Mouse (Mus musculus): ENCODE measurements around the gene Slc37a3.
"Not testable (repeated sequence)": the region's sequence is repeated elsewhere in the genome, so short reads cannot be mapped to it uniquely, and the experiment has no call there.

Slc37a3 gene

GRCm38 (mm10) chr6:39377311-39377827 lies at the start of gene Slc37a3:
Gene Slc37a3, minus strand, starts transcription at chr6:39377675.
- DNase-seq (ENCODE audit: extremely low spot score, low read depth, low spot score), result peak; percentile 53

- no peak for DNase-seq (ENCODE audit: extremely low spot score, low read depth, low spot score)
Observed at GRCm38 (mm10) chr6:39426725-39427124, 49.2 kb upstream of the Slc37a3 start.

- DNase-seq (ENCODE audit: extremely low spot score, low read depth, low spot score), result no peak
Observed at GRCm38 (mm10) chr6:39425181-39425580, 47.7 kb upstream of the Slc37a3 start.

- no peak for DNase-seq (ENCODE audit: extremely low spot score, low read depth, low spot score)
Observed at GRCm38 (mm10) chr6:39423686-39424085, 46.2 kb upstream of the Slc37a3 start.

GRCm38 (mm10) chr6:39423130-39423551 lies 45.7 kb upstream of the Slc37a3 start:
- DNase-seq (ENCODE audit: extremely low spot score, low read depth, low spot score), result no peak

- no peak for DNase-seq (ENCODE audit: extremely low spot score, low read depth, low spot score)
Observed at GRCm38 (mm10) chr6:39420867-39421266, 43.4 kb upstream of the Slc37a3 start.

GRCm38 (mm10) chr6:39419851-39420721 lies 42.6 kb upstream of the Slc37a3 start, which contains the start of gene Mkrn1:
Gene Mkrn1, minus strand, starts transcription at chr6:39420462.
- peak; percentile 49 for DNase-seq (ENCODE audit: extremely low spot score, low read depth, low spot score)

- no peak for DNase-seq (ENCODE audit: extremely low spot score, low read depth, low spot score)
Observed at GRCm38 (mm10) chr6:39419386-39419850, 41.9 kb upstream of the Slc37a3 start.

GRCm38 (mm10) chr6:39416654-39417053 lies 39.2 kb upstream of the Slc37a3 start:
- not testable (repeated sequence) for DNase-seq (ENCODE audit: extremely low spot score, low read depth, low spot score)

- DNase-seq (ENCODE audit: extremely low spot score, low read depth, low spot score), result peak; percentile 24
Observed at GRCm38 (mm10) chr6:39415762-39416161, 38.3 kb upstream of the Slc37a3 start.

- DNase-seq (ENCODE audit: extremely low spot score, low read depth, low spot score), result no peak
Observed at GRCm38 (mm10) chr6:39414106-39414505, 36.6 kb upstream of the Slc37a3 start.

GRCm38 (mm10) chr6:39406480-39406879 lies 29.0 kb upstream of the Slc37a3 start:
- DNase-seq (ENCODE audit: extremely low spot score, low read depth, low spot score), result no peak

GRCm38 (mm10) chr6:39403136-39403535 lies 25.7 kb upstream of the Slc37a3 start:
- DNase-seq (ENCODE audit: extremely low spot score, low read depth, low spot score), result no peak

GRCm38 (mm10) chr6:39400343-39400742 lies 22.9 kb upstream of the Slc37a3 start:
- no peak for DNase-seq (ENCODE audit: extremely low spot score, low read depth, low spot score)

GRCm38 (mm10) chr6:39398342-39398741 lies 20.9 kb upstream of the Slc37a3 start:
- DNase-seq (ENCODE audit: extremely low spot score, low read depth, low spot score), result no peak

GRCm38 (mm10) chr6:39397046-39397445 lies 19.6 kb upstream of the Slc37a3 start:
- DNase-seq (ENCODE audit: extremely low spot score, low read depth, low spot score), result no peak

GRCm38 (mm10) chr6:39395916-39396315 lies 18.4 kb upstream of the Slc37a3 start:
- DNase-seq (ENCODE audit: extremely low spot score, low read depth, low spot score), result no peak

- DNase-seq (ENCODE audit: extremely low spot score, low read depth, low spot score), result no peak
Observed at GRCm38 (mm10) chr6:39395471-39395870, 18.0 kb upstream of the Slc37a3 start.

- DNase-seq (ENCODE audit: extremely low spot score, low read depth, low spot score), result no peak
Observed at GRCm38 (mm10) chr6:39389988-39390387, 12.5 kb upstream of the Slc37a3 start.

- no peak for DNase-seq (ENCODE audit: extremely low spot score, low read depth, low spot score)
Observed at GRCm38 (mm10) chr6:39381125-39381880, 3.8 kb upstream of the Slc37a3 start, which contains the start of gene Rab19. Gene Rab19, plus strand, starts transcription at chr6:39381175.

- no peak for DNase-seq (ENCODE audit: extremely low spot score, low read depth, low spot score)
Observed at GRCm38 (mm10) chr6:39380276-39380675, 2.8 kb upstream of the Slc37a3 start.

All from hindlimb bud, embryonic 11.5 days (tissue).